Mouse (Mus musculus): ENCODE data around the gene Nkx2-1. TPM values are rescaled to one million over a fixed set of nuclear protein-coding genes. Genes with fewer than 3 reads are reported as not detected.

The Nkx2-1 gene
- not detected in 2 replicates for total RNA-seq (2023)

GRCm38 (mm10) chr12:56536884-56537265, at the start of gene Nkx2-1:
Nkx2-1 (minus strand) TSS chr12:56536908.

Other genes with a start within 250 kb of the Nkx2-1 start
- 30.2 and 41.2 TPM in 2 replicates for gene Mbip, start 191.0 kb downstream of the Nkx2-1 start, total RNA-seq (2023)
- not detected in 2 replicates for gene Nkx2-9, start 76.4 kb upstream of the Nkx2-1 start, total RNA-seq (2023)
- gene Pax9, start 154.9 kb upstream of the Nkx2-1 start, total RNA-seq (2023) = not detected in 2 replicates

Measured in neutrophil, adult 65 days (primary cell).